Mouse (Mus musculus) CD4-positive helper T cell, adult 2 months (primary cell): ENCODE results near the gene Scin.

Experiments used
- DNase-seq: peaks from one replicate; pipeline ENCODE4 v3.0.0-alpha.2; 2012; ENCODE audit warnings: low read depth, missing footprints, low spot score

Gene Scin

DNA sequence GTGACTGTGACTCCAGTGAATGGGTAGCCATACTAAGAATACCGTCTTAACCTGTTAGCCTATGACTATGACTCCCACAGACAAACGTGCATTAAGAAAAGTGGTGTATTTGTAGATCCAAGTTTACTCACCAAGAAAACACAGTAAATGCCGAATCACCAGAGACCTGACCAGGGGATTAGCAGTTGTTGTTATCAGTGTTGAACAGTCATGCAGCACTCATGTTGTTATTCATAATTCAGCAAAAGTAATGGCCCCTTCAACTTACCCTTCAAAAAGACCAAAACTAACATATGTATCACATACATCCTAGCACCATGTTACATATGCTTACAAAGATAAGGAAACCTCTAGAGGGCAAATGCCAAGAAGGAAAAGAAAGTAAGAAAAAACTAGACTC lies 106.6 kb downstream of the Scin start:
- no peak for DNase-seq

DNA sequence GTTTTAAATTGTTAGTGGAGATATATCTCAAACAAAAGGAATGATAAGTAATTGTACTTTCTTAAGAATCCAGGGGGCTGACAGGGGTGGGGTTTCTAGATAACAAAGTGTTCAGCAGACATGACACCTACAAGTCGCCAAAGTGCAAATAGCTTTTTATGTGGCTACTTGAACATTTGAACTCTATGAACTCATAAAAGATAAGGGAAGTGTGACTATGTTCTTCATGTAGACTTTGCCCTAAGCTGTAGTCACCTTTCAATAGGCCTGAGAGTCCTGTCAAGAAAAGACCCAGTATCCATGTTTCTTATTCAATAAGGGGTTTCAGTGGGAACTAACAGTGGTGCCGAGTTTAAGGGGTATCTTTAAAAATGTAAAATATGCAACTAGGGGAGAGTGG lies 110.1 kb downstream of the Scin start:
- no peak for DNase-seq

DNA sequence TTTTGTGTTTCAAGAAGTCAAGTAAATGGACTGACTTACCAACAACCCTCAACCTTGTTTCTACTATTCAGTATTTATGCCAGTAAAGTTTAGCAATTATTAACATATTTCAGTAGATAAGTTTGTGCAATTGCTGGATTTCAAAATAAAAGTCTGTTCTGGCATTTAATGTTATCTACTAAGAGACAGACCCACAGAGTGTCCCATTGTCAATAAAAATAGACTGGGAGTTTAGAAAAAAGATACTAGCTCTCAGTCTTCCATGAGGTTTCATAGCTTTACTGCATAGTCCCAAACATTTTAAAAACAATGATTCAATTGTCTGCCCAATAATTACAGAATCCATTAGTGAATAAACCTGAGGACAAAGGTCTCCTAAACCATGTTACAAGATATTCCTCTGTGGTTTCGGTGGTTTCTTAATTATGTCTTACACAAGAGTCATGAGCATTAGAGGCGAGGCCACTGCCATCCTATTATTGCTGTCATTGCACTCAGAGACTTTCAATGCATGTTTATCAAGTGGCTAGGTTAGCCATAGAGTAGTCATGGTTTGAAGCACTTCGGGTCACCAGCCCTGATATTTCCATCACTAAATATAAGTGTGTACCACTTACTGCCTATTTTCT lies 110.9 kb downstream of the Scin start:
- DNase-seq, result no peak

DNA sequence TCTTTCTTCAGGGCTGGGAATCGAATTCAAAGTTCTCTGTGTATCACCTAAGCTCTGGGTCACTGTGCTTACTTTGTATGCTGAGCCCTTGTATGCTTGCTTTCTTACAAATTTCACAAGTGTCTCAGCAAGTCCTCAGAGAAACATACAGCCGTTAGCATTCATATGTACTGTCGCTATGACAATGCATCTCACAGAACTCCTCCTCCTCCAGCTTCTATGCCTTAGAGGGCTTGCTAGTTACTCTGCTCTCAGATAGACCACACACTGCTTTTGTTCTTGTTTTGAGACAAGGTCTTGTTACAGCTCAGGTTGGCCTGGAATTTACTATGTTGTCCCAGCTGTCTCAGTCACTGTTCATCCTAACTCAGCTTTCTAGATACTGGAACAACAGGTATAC lies 111.7 kb downstream of the Scin start:
- DNase-seq, result no peak

DNA sequence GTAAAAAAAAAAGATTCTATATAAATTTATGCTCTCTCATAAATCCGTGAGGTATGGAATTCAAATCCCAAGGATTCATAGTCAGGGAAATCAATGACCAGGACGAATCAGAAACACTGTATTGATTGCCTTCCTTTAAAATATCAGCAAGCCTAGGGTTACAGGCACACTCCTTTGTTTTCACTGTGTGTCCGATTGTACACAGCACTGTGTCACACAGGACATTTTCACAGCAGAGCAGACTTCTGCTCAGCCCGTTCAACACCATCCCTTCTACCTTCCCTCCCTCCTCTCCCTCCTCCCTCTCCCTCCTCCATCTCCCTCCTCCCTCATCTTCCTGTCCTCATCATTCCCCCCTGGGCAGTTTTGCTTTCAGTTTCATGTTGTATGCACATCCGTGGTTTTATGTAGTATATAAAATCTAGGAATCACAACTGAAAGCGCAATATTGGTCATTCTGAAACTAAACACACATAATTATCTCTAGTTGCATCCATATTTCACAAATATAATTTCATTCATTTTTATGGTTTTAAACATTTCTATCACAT lies 116.0 kb downstream of the Scin start:
- DNase-seq, result peak; percentile 74

DNA sequence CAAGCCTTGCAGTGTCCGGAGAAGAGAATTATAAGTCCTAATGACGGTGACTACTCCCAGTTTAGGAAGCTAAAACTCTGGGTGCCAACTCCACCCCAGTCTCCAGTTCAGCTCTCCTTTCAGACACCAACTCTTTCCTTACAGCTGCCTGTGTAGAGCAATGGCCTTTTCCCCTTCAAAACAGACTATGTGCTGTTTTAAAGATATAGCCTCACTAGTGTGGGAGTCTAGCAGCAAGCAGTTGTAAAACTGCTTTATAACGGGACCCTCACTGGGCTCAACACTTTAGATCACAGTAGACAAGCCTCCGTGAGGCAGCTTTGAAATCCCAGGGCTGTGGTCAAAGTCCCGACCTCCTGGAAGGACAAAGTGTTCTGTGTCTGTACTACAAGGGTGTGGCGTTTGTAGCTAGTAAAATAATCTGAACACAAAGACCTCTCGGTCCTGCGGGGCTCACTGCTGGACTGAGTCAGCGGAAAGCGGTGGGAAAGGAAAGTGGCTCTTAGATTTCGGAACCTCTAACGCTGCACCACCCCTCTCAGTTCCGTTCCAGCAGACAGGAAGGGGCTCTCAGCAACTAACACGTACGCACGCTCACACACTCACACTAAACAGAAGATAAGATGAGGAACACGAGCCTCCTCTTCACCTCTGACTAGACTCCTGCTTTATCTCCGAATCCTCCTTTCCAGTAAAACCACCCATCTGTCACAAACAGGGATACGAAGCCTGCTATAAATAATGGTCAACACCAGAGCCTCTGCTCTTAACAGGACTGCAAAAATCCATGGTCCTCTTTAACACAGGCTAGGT lies 117.2 kb downstream of the Scin start:
- DNase-seq, result peak; percentile 71

DNA sequence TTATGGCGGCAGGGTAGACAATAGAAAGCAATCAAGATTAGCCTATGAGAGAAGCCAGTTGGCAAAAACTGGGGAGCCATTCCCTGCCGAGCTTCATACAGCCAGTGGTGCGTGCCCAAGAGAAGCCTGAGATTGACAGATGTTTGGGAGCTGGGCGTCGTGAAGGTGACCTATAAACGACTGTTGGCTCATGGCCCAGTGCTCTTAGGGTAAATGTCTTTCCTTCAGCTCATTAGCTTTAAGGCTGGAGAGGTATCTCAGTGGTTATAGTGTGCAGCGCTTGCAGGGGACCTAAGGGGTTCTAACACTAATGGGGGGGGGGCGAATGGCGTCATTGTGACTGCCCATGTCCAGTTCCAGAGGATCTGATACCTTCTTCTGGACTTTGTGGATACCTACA lies 118.0 kb downstream of the Scin start:
- DNase-seq, result no peak

DNA sequence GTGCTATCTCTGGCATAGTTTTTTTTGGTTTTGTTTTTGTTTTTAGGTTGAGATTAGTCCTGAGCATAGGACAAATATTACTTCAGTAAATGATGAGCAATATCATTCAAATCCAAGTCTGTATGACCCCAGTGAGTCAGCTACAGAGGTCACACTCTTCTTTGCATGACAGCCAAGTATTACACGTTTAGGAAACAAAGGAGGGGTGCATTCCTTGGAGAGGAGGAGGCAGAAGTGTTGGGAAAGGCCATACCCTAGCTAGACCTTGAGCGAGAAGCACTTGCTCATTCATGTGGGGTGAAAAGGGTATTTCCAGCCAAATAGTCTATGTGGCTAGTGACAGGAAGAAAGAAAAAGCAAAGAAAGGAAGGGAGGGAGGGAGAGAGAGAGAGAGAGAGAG lies 124.2 kb downstream of the Scin start:
- no peak for DNase-seq
